Mouse (Mus musculus) hematopoietic multipotent progenitor cell, adult 10-12 weeks (in vitro differentiated cells): ENCODE data around the gene Tas2r134. TPM values are rescaled to one million over a fixed set of nuclear protein-coding genes. Genes with fewer than 3 reads are reported as not detected.

Experiments
- polyA plus RNA-seq: library from polyadenylated mRNA; stranded (reverse); fragments of >175 nt; gene quantifications from 2 replicates; pipeline ENCODE4 v1.2.3, GENCODE M21; 2012; ENCODE audit warnings: low replicate concordance

Tas2r134 gene
- not detected in 2 replicates for polyA plus RNA-seq

DNA sequence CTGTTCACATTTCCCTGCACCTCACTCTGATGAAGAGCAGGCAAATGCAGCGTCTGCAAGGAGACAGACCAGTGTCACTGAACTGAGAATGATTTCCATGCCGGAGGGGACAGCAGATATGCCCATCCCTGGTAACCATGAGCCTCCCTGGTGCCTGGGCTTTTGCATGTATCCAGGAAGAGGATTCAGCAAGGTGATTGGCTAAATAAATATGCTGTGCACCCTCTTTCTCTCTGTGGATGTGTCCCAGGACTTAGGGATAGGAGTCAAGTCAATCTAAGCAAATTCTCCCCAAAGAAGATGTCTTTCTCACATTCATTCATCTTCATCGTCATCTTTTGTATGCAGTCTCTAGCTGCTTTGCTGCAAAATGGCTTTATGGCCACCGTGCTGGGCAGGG lies at the start of gene Tas2r134:
Gene Tas2r134 (plus strand): TSS at position 301 of the 400 bp plus-strand sequence.

